Mouse (Mus musculus): ENCODE measurements around the gene Serbp1.

- TF ChIP-seq SMC3 (IDR thresholded peaks at IDR 0.05; ENCODE audit: low read depth, low read length): no peak
- TF ChIP-seq MAFK (IDR thresholded peaks at IDR 0.05; ENCODE audit: borderline replicate concordance, low read depth, low read length): no peak
- no peak for TF ChIP-seq TCF12 (IDR thresholded peaks at IDR 0.05; ENCODE audit: low read depth, low read length)
These were observed 7.0 kb upstream of the Serbp1 start for GRCm38 (mm10) chr6:67230950-67231349.

Data from MEL (cell line).